Mouse (Mus musculus) embryonic facial prominence, embryonic 11.5 days (tissue): ENCODE results near the gene Sgpl1. TPM values are rescaled to one million over a fixed set of nuclear protein-coding genes. Genes with fewer than 3 reads are reported as not detected.

ENCODE experiments used
- ATAC-seq: fragments of 200-750 bp; cut with Nextera tagmentation; replicated peaks from 2 replicates; pipeline ENCODE4 v1.8.0; 2017; ENCODE audit warnings: low read depth; ENCODE audit not compliant: insufficient number of reproducible peaks, low FRiP score, low TSS enrichment
- DNase-seq: peaks from one replicate; pipeline ENCODE4 v3.0.0-alpha.2; 2015; ENCODE audit warnings: low spot score
- H3K27ac ChIP-seq: fragments of 300-500 bp; sonication (generic); replicated peaks from 2 replicates; pipeline ENCODE4 v1.5.1; 2014; ENCODE audit warnings: mild to moderate bottlenecking, low read depth, low read length, control low read depth
- H3K27me3 ChIP-seq: fragments of 300-500 bp; sonication (generic); 2 replicates; pipeline ENCODE4 v1.6.1; 2014; ENCODE audit warnings: mild to moderate bottlenecking, low read length, moderate library complexity, mixed read lengths; ENCODE audit not compliant: control insufficient read depth, insufficient read depth
- H3K36me3 ChIP-seq: fragments of 300-500 bp; sonication (generic); replicated peaks from 2 replicates; pipeline ENCODE4 v1.6.1; 2014; ENCODE audit warnings: low read depth, mild to moderate bottlenecking, low read length, moderate library complexity, mixed read lengths; ENCODE audit not compliant: control insufficient read depth, insufficient read depth
- H3K4me1 ChIP-seq: fragments of 300-500 bp; sonication (generic); 2 replicates; pipeline ENCODE4 v1.6.1; 2014; ENCODE audit warnings: low read length, mixed read lengths; ENCODE audit not compliant: control insufficient read depth, insufficient read depth
- H3K4me2 ChIP-seq: fragments of 300-500 bp; sonication (generic); 2 replicates; pipeline ENCODE4 v1.6.1; 2014; ENCODE audit warnings: low read depth, mild to moderate bottlenecking, control low read depth, low read length, moderate library complexity
- H3K4me3 ChIP-seq: fragments of 300-500 bp; sonication (generic); 2 replicates; pipeline ENCODE4 v1.5.1; 2014; ENCODE audit warnings: low read depth, low read length, control low read depth
- H3K9ac ChIP-seq: fragments of 300-500 bp; sonication (generic); replicated peaks from 2 replicates; pipeline ENCODE4 v1.6.1; 2014; ENCODE audit warnings: mild to moderate bottlenecking, control low read depth, low read length
- H3K9me3 ChIP-seq: fragments of 300-500 bp; sonication (generic); replicated peaks from 2 replicates; pipeline ENCODE4 v1.6.1; 2016; ENCODE audit warnings: mild to moderate bottlenecking, low read length, inconsistent platforms, mixed read lengths; ENCODE audit not compliant: control insufficient read depth
- WGBS: fragments of 180-500 bp; shearing (Covaris S2); extraction: QIAGEN DNeasy Blood & Tissue Kit; methylation state at CpG from one replicate; pipeline ENCODE4 v1.1.7; 2014; 5-methylcytosine and 5-hydroxymethylcytosine counted together
- polyA plus RNA-seq: library from polyadenylated mRNA; unstranded; fragments of >200 nt; fragmentation: Nextera tagmentation; extraction: Ambion mirVana; gene quantifications from 2 replicates; pipeline ENCODE4 v1.2.1, GENCODE M21; 2014

The Sgpl1 gene
- polyA plus RNA-seq, 1 experiment from 2014 or later: 88.5 TPM

- Histone ChIP-seq H3K36me3 (no peaks in the 10 kb centered on the region), H3K4me1 (no peaks in the 10 kb centered on the region), H3K4me2 (no peak overlapping the region), H3K27me3 (no peaks in the 10 kb centered on the region), H3K27ac (no peak overlapping the region), H3K9me3 (no peaks in the 10 kb centered on the region), H3K4me3 (no peak overlapping the region), H3K9ac (no peak overlapping the region)
- ATAC-seq (no peak), DNase-seq (no peak)
- 89% methylated on average over 3 of the region's 3 CpGs for WGBS
Measured at GRCm38 (mm10) chr10:61075607-61076006, 71.9 kb downstream of the Sgpl1 start.

GRCm38 (mm10) chr10:61074643-61075042 lies 72.9 kb downstream of the Sgpl1 start:
- Histone ChIP-seq H3K4me2 (no peak overlapping the region), H3K27ac (no peak overlapping the region), H3K27me3 (no peaks in the 10 kb centered on the region), H3K36me3 (no peaks in the 10 kb centered on the region), H3K4me3 (no peak overlapping the region), H3K4me1 (no peaks in the 10 kb centered on the region), H3K9ac (no peak overlapping the region), H3K9me3 (no peaks in the 10 kb centered on the region)
- ATAC-seq (no peak), DNase-seq (no peak)
- 25% methylated on average over 1 of the region's 1 CpGs for WGBS

- Histone ChIP-seq H3K4me3 (no peak overlapping the region), H3K27ac (no peak overlapping the region), H3K36me3 (no peaks in the 10 kb centered on the region), H3K9me3 (no peaks in the 10 kb centered on the region), H3K4me2 (no peak overlapping the region), H3K27me3 (no peaks in the 10 kb centered on the region), H3K9ac (no peak overlapping the region), H3K4me1 (peaks cover 6% of the 10 kb centered on the region)
- DNase-seq: peak; percentile 78
- ATAC-seq: no peak
- 13% methylated on average over 16 of the region's 16 CpGs for WGBS
Measured at GRCm38 (mm10) chr10:61072324-61072723, 75.2 kb downstream of the Sgpl1 start.

- Histone ChIP-seq H3K36me3 (no peaks in the 10 kb centered on the region), H3K27me3 (no peaks in the 10 kb centered on the region), H3K27ac (no peak overlapping the region), H3K4me3 (no peak overlapping the region), H3K4me1 (peaks cover 11% of the 10 kb centered on the region), H3K9me3 (no peaks in the 10 kb centered on the region), H3K9ac (no peak overlapping the region), H3K4me2 (peak overlapping the region; percentile 13)
- ATAC-seq: no peak
- 10% methylated on average over 13 of the region's 13 CpGs for WGBS
- no peak for DNase-seq
Measured at GRCm38 (mm10) chr10:61069248-61069647, 78.3 kb downstream of the Sgpl1 start.

GRCm38 (mm10) chr10:61068436-61069192 lies 78.9 kb downstream of the Sgpl1 start:
- DNase-seq (peak; percentile 84), ATAC-seq (no peak; the same call in 1 of the 2 replicates)
- Histone ChIP-seq H3K9me3 (no peaks in the 10 kb centered on the region), H3K27me3 (no peaks in the 10 kb centered on the region), H3K27ac (no peak overlapping the region), H3K36me3 (no peaks in the 10 kb centered on the region), H3K9ac (no peak overlapping the region), H3K4me2 (peak overlapping the region; percentile 7; the same call in 1 of the 2 replicates), H3K4me3 (no peak overlapping the region), H3K4me1 (peaks cover 11% of the 10 kb centered on the region)
- 3% methylated on average over 8 of the region's 8 CpGs for WGBS

- no peak overlapping the region for H3K4me2 ChIP-seq
- no peaks in the 10 kb centered on the region for H3K9me3 ChIP-seq
- 56% methylated on average over 13 of the region's 13 CpGs for WGBS
- DNase-seq (no peak), ATAC-seq (no peak)
- H3K9ac ChIP-seq: no peak overlapping the region
- H3K4me3 ChIP-seq: no peak overlapping the region
- no peak overlapping the region for H3K27ac ChIP-seq
- no peaks in the 10 kb centered on the region for H3K27me3 ChIP-seq
- peaks cover 11% of the 10 kb centered on the region for H3K4me1 ChIP-seq
- no peaks in the 10 kb centered on the region for H3K36me3 ChIP-seq
Measured at GRCm38 (mm10) chr10:61065287-61066005, 82.1 kb downstream of the Sgpl1 start.

GRCm38 (mm10) chr10:61064635-61065034 lies 82.9 kb downstream of the Sgpl1 start:
- Histone ChIP-seq H3K4me1 (peaks cover 11% of the 10 kb centered on the region), H3K9ac (no peak overlapping the region; the same call in 1 of the 2 replicates), H3K4me2 (no peak overlapping the region), H3K27ac (no peak overlapping the region), H3K36me3 (no peaks in the 10 kb centered on the region), H3K9me3 (no peaks in the 10 kb centered on the region), H3K4me3 (no peak overlapping the region), H3K27me3 (no peaks in the 10 kb centered on the region)
- 7% methylated on average over 8 of the region's 8 CpGs for WGBS
- DNase-seq: peak; percentile 80
- ATAC-seq: 0 out of 2 replicates have a peak, but pooled peaks have one; percentile 42

DNA sequence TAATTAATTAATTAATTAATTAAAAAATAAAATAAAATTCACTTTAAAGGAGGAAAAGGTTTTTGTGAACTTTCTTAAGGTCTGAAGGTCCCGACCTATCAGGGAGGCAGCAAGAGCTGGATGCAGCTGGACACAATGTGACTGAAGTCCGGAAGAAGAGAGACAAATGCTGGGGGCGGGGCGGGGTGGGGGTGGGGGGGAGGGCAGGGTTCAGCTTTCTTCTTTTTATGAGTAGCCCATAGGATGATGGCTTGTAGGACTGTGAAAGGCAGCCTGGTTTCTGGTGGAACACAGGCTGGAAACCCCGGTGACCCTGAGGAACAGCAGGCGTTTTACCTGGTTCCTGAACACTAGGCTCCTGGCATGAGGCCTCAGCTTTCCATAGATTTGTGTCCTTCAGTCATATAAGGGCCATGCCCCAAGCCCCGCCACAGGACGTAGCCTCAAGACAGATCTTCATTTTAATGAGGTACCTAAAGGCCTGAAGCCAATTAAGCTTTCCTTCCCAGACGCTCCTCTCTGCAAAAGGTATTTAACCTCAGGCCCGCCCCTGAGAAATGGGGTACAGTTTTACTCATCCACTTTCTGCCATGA lies 84.1 kb downstream of the Sgpl1 start:
- no peak overlapping the region for H3K4me2 ChIP-seq
- no peaks in the 10 kb centered on the region for H3K9me3 ChIP-seq
- H3K9ac ChIP-seq: no peak overlapping the region
- no peak overlapping the region for H3K27ac ChIP-seq
- H3K4me1 ChIP-seq: peaks cover 7% of the 10 kb centered on the region
- DNase-seq (no peak), ATAC-seq (no peak)
- no peak overlapping the region for H3K4me3 ChIP-seq
- no peaks in the 10 kb centered on the region for H3K36me3 ChIP-seq
- WGBS: 68% methylated on average over 10 of the region's 10 CpGs
- H3K27me3 ChIP-seq: no peaks in the 10 kb centered on the region
